Mouse (Mus musculus) lung, postnatal 0 days (tissue): ENCODE measurements around the gene Smu1.

Source experiments
- CTCF ChIP-seq: IDR thresholded peaks from 2 replicates; pipeline ENCODE4 v1.5.1; 2016; ENCODE audit warnings: antibody characterized with exemption, mild to moderate bottlenecking
- EP300 ChIP-seq: IDR thresholded peaks from 2 replicates; pipeline ENCODE4 v1.6.1; 2016; ENCODE audit warnings: antibody characterized with exemption, mild to moderate bottlenecking, control low read depth

DNA sequence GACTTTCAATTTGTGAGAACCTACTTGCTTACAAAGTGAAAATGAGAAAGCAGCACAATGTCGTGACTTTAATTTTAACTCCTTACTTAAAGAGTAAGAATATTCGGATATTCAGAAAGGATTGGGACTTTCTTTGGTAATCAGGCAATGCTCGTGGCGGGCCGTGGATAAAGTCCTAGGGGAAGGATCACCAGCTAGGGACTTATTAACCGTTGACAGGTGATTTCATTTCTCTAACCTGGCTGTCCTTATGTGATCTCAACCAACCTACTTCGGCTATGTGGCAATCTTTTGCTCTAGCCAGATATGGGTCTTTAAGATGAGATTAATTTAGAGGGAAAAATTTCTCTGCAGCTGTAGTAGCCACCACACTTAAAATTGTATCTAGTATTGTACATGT lies 32.6 kb downstream of the Smu1 start:
- TF ChIP-seq CTCF, result no peak
- no peak for TF ChIP-seq EP300
